Comparison of ENCODE assay signal across 29 mouse cellular contexts in the genomic region with DNA sequence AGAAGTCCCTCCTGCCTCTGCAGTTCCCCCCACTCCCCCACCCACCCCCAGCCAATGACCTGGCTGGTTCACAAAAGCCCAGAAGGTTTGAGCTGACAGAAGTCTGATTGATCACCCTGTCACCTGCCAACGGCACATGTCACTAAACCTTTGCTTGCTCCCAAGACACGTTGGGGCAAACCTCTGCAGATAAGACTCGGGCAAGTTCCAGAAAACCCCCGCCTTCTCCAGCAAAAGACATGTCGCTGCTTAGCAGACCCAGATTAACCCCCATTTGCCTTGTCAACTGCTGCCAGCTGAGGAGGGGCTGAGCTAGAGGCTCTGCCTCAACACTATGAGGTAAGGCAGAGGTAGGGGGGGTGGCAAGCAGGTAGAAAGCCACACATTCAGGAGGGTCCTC. TPM values are rescaled to one million over a fixed set of nuclear protein-coding genes. Genes with fewer than 3 reads are reported as not detected.
DNase-seq lines count a peak whose midpoint lies in the region; ATAC-seq lines count a peak whose summit lies in the region.
"Had no signal": no experiment of that assay in that cellular context is flagged by ENCODE, and none has a peak within 500 bp of the region (broad histone marks: within the 10 kb centered on the region; RNA-seq: fewer than 3 reads in every experiment).

No protein-coding gene starts in this region.

- DNase-seq in kidney, postnatal 4 days: no peak
- peak; percentile 40 to 75 for DNase-seq in urinary bladder, adult 18-20 months (ENCODE audit: low spot score in 2 of 2)
- DNase-seq in urinary bladder, postnatal 25 days (ENCODE audit: low spot score): no peak
- DNase-seq: adrenal gland, postnatal 25 days; cerebellum, adult 11 months; cerebellum, postnatal 10 days; gastrocnemius, postnatal 10 days; heart, postnatal 10 days; kidney, adult 11 months; kidney, postnatal 10 days; left cerebral cortex, postnatal 4 days; lung, adult 18-20 months; lung, postnatal 10 days; thymus, adult 18-20 months; thymus, postnatal 36 days had no signal

- 20% methylated on average over 5 of the region's 5 CpGs for WGBS in kidney, embryonic 16.5 days
- 26% methylated on average over 5 of the region's 5 CpGs for WGBS in limb, embryonic 15.5 days
- WGBS in hindbrain, embryonic 13.5 days: 29% methylated on average over 5 of the region's 5 CpGs

- no peak overlapping the region for H3K4me2 ChIP-seq in kidney, embryonic 16.5 days (replicated peaks; ENCODE audit: low read depth, low read length)
- no peak overlapping the region for H3K4me2 ChIP-seq in limb, embryonic 15.5 days
- H3K4me2 ChIP-seq in hindbrain, embryonic 13.5 days: no peak overlapping the region
- H3K4me2 ChIP-seq: embryonic facial prominence, embryonic 12.5 days; forebrain, embryonic 15.5 days; liver, embryonic 11.5 days; midbrain, embryonic 13.5 days; neural tube, embryonic 13.5 days had no signal

- peaks cover 37% of the 10 kb centered on the region for H3K4me1 ChIP-seq in kidney, embryonic 16.5 days (ENCODE audit: insufficient read depth, low read length)
- H3K4me1 ChIP-seq in limb, embryonic 15.5 days: peaks cover 33% of the 10 kb centered on the region
- H3K4me1 ChIP-seq in hindbrain, embryonic 13.5 days (replicated peaks): peaks cover 17% of the 10 kb centered on the region

- H3K4me3 ChIP-seq in kidney, embryonic 16.5 days (ENCODE audit: low read length): no peak overlapping the region
- no peak overlapping the region for H3K4me3 ChIP-seq in limb, embryonic 15.5 days
- no peak overlapping the region for H3K4me3 ChIP-seq in hindbrain, embryonic 13.5 days
- H3K4me3 ChIP-seq: embryonic facial prominence, embryonic 12.5 days; forebrain, embryonic 15.5 days; heart, embryonic 10.5 days; hindbrain, embryonic 10.5 days; midbrain, embryonic 13.5 days; myocyte; neural tube, embryonic 13.5 days had no signal

- no peaks in the 10 kb centered on the region for H3K36me3 ChIP-seq in kidney, embryonic 16.5 days (ENCODE audit: insufficient read depth, low read length)
- H3K36me3 ChIP-seq in limb, embryonic 15.5 days: no peaks in the 10 kb centered on the region
- no peaks in the 10 kb centered on the region for H3K36me3 ChIP-seq in hindbrain, embryonic 13.5 days
- H3K36me3 ChIP-seq: embryonic facial prominence, embryonic 12.5 days; forebrain, embryonic 15.5 days; hindbrain, embryonic 10.5 days; midbrain, embryonic 13.5 days; neural tube, embryonic 13.5 days had no signal

- peak; percentile 14; the same call in 1 of the 2 replicates for ATAC-seq in kidney, embryonic 16.5 days (ENCODE audit: low FRiP score, low TSS enrichment)
- ATAC-seq in limb, embryonic 15.5 days (ENCODE audit: insufficient number of reproducible peaks, low FRiP score, low TSS enrichment, low read depth): 0 out of 2 replicates have a peak, but pooled peaks have one; percentile 13
- no peak for ATAC-seq in hindbrain, embryonic 13.5 days (ENCODE audit: low FRiP score)
- ATAC-seq in cerebellum, adult (ENCODE audit: insufficient number of reproducible peaks, low FRiP score, low TSS enrichment): no peak
- ATAC-seq: CD4-positive, CD25-positive, alpha-beta regulatory T cell, adult 4 months; forebrain, embryonic 15.5 days had no signal

- H3K27me3 ChIP-seq in kidney, embryonic 16.5 days (ENCODE audit: insufficient read depth, low read length): no peaks in the 10 kb centered on the region; the same call in 1 of the 2 replicates
- 0 out of 2 replicates have a peak, but pooled peaks cover 2% of the 10 kb centered on the region for H3K27me3 ChIP-seq in limb, embryonic 15.5 days
- H3K27me3 ChIP-seq in hindbrain, embryonic 13.5 days: peaks cover 11% of the 10 kb centered on the region; the same call in 1 of the 2 replicates
- H3K27me3 ChIP-seq: embryonic facial prominence, embryonic 12.5 days; forebrain, embryonic 15.5 days; midbrain, embryonic 13.5 days; neural tube, embryonic 13.5 days had no signal

- no peak overlapping the region for H3K9ac ChIP-seq in kidney, embryonic 16.5 days (replicated peaks; ENCODE audit: low read length)
- no peak overlapping the region for H3K9ac ChIP-seq in limb, embryonic 15.5 days
- no peak overlapping the region for H3K9ac ChIP-seq in hindbrain, embryonic 13.5 days
- H3K9ac ChIP-seq: embryonic facial prominence, embryonic 12.5 days; forebrain, embryonic 15.5 days; midbrain, embryonic 13.5 days; neural tube, embryonic 13.5 days had no signal

- H3K27ac ChIP-seq in kidney, embryonic 16.5 days (ENCODE audit: low read length): 0 out of 2 replicates have a peak overlapping the region, but pooled peaks have one; percentile 8
- H3K27ac ChIP-seq in limb, embryonic 15.5 days: no peak overlapping the region
- H3K27ac ChIP-seq in hindbrain, embryonic 13.5 days: no peak overlapping the region
- H3K27ac ChIP-seq: embryonic facial prominence, embryonic 12.5 days; forebrain, embryonic 15.5 days; heart, embryonic 10.5 days; hindbrain, embryonic 10.5 days; midbrain, embryonic 13.5 days; neural tube, embryonic 13.5 days had no signal

- H3K9me3 ChIP-seq in kidney, embryonic 16.5 days (ENCODE audit: low read length): no peaks in the 10 kb centered on the region
- H3K9me3 ChIP-seq in limb, embryonic 15.5 days: no peaks in the 10 kb centered on the region
- H3K9me3 ChIP-seq in hindbrain, embryonic 13.5 days: no peaks in the 10 kb centered on the region
- H3K9me3 ChIP-seq: embryonic facial prominence, embryonic 12.5 days; forebrain, embryonic 15.5 days; heart, embryonic 10.5 days; hindbrain, embryonic 10.5 days; midbrain, embryonic 13.5 days; neural tube, embryonic 13.5 days had no signal

RNA-seq across cellular contexts. Expression of a gene that starts 0.8 kb away (rescaled TPM):
- polyA plus RNA-seq in kidney, embryonic 16.5 days (2015; fragmentation: Nextera tagmentation; extraction: Ambion mirVana): 1.3 and 3.8 TPM in 2 replicates
- 1,213 and 1,252 TPM in 2 replicates for polyA plus RNA-seq in limb, embryonic 15.5 days (2015; fragmentation: Nextera tagmentation; extraction: Ambion mirVana)
- 0.22 and 1.2 TPM in 2 replicates for polyA plus RNA-seq in hindbrain, embryonic 13.5 days (2015; fragmentation: Nextera tagmentation; extraction: Ambion mirVana)
- polyA plus RNA-seq: CD4-positive, CD25-positive, alpha-beta regulatory T cell, adult 4 months; cortical plate, adult 2 months had no signal

RNA-seq across cellular contexts. Expression of a gene that starts 11.9 kb away (rescaled TPM):
- polyA plus RNA-seq in kidney, embryonic 16.5 days (2015; fragmentation: Nextera tagmentation; extraction: Ambion mirVana): 96.4 and 105 TPM in 2 replicates
- polyA plus RNA-seq in limb, embryonic 15.5 days (2015; fragmentation: Nextera tagmentation; extraction: Ambion mirVana): 417 and 437 TPM in 2 replicates
- polyA plus RNA-seq in hindbrain, embryonic 13.5 days (2015; fragmentation: Nextera tagmentation; extraction: Ambion mirVana): 1.00 and 1.2 TPM in 2 replicates
- polyA plus RNA-seq: CD4-positive, CD25-positive, alpha-beta regulatory T cell, adult 4 months had no signal

RNA-seq across cellular contexts. Expression of a gene that starts 15.2 kb away (rescaled TPM):
- polyA plus RNA-seq in kidney, embryonic 16.5 days (2015; fragmentation: Nextera tagmentation; extraction: Ambion mirVana): 0.36 and 0.37 TPM in 2 replicates
- 50.3 and 60.2 TPM in 2 replicates for polyA plus RNA-seq in limb, embryonic 15.5 days (2015; fragmentation: Nextera tagmentation; extraction: Ambion mirVana)
- polyA plus RNA-seq in hindbrain, embryonic 13.5 days (2015; fragmentation: Nextera tagmentation; extraction: Ambion mirVana): 0.57 TPM in 1 of 2 replicates, not detected in the other
- polyA plus RNA-seq: CD4-positive, CD25-positive, alpha-beta regulatory T cell, adult 4 months; cortical plate, adult 2 months; embryonic facial prominence, embryonic 12.5 days; forebrain, embryonic 15.5 days; neural tube, embryonic 13.5 days had no signal

RNA-seq across cellular contexts. Expression of a gene that starts 31.1 kb away (rescaled TPM):
- polyA plus RNA-seq in kidney, embryonic 16.5 days (2015; fragmentation: Nextera tagmentation; extraction: Ambion mirVana): 1.1 and 1.6 TPM in 2 replicates
- 55.9 and 83.7 TPM in 2 replicates for polyA plus RNA-seq in limb, embryonic 15.5 days (2015; fragmentation: Nextera tagmentation; extraction: Ambion mirVana)
- polyA plus RNA-seq in hindbrain, embryonic 13.5 days (2015; fragmentation: Nextera tagmentation; extraction: Ambion mirVana): not detected in 2 replicates
- polyA plus RNA-seq: CD4-positive, CD25-positive, alpha-beta regulatory T cell, adult 4 months; cortical plate, adult 2 months; forebrain, embryonic 15.5 days; hindbrain, embryonic 10.5 days; liver, embryonic 11.5 days; midbrain, embryonic 13.5 days; myocyte; neural tube, embryonic 13.5 days had no signal

RNA-seq across cellular contexts. Expression of a gene that starts 40.5 kb away (rescaled TPM):
- not detected in 2 replicates for polyA plus RNA-seq in kidney, embryonic 16.5 days (2015; fragmentation: Nextera tagmentation; extraction: Ambion mirVana)
- 23.6 and 26.4 TPM in 2 replicates for polyA plus RNA-seq in limb, embryonic 15.5 days (2015; fragmentation: Nextera tagmentation; extraction: Ambion mirVana)
- not detected in 2 replicates for polyA plus RNA-seq in hindbrain, embryonic 13.5 days (2015; fragmentation: Nextera tagmentation; extraction: Ambion mirVana)
- polyA plus RNA-seq: CD4-positive, CD25-positive, alpha-beta regulatory T cell, adult 4 months; cortical plate, adult 2 months; embryonic facial prominence, embryonic 12.5 days; forebrain, embryonic 15.5 days; heart, embryonic 10.5 days; hindbrain, embryonic 10.5 days; liver, embryonic 11.5 days; midbrain, embryonic 13.5 days; myocyte; neural tube, embryonic 13.5 days had no signal

Comparison
In these comparisons a context has a peak if more than half of its experiments do, and no peak if none do; other contexts are left out.
1. DNase-seq: peak in urinary bladder, adult 18-20 months (2 of 2); none in kidney, postnatal 4 days (0 of 2) and urinary bladder, postnatal 25 days (single experiment).
2. ATAC-seq: peak in kidney, embryonic 16.5 days (single experiment) and limb, embryonic 15.5 days (single experiment); none in hindbrain, embryonic 13.5 days (single experiment) and cerebellum, adult (single experiment).
3. RNA of a gene that starts 0.8 kb away (polyA plus RNA-seq): 1,213 to 1,252 TPM in limb, embryonic 15.5 days; 1.3 to 3.8 TPM in kidney, embryonic 16.5 days and 0.22 to 1.2 TPM in hindbrain, embryonic 13.5 days; every median in the first group is over 100 times any median in the second.
4. RNA of a gene that starts 11.9 kb away (polyA plus RNA-seq): 417 to 437 TPM in limb, embryonic 15.5 days and 96.4 to 105 TPM in kidney, embryonic 16.5 days; 1.00 to 1.2 TPM in hindbrain, embryonic 13.5 days; every median in the first group is over 10 times any median in the second.
5. RNA of a gene that starts 15.2 kb away (polyA plus RNA-seq): 50.3 to 60.2 TPM in limb, embryonic 15.5 days; 0.36 to 0.37 TPM in kidney, embryonic 16.5 days and 0.57 TPM in hindbrain, embryonic 13.5 days; every median in the first group is over 10 times any median in the second.